Mouse (Mus musculus): Measurements from ENCODE around the gene Lztfl1. TPM values are rescaled to one million over a fixed set of nuclear protein-coding genes. Genes with fewer than 3 reads are reported as not detected.

Gene Lztfl1
- total and polyA plus RNA-seq, 2 experiments = 1.8 to 9.7 TPM

DNA sequence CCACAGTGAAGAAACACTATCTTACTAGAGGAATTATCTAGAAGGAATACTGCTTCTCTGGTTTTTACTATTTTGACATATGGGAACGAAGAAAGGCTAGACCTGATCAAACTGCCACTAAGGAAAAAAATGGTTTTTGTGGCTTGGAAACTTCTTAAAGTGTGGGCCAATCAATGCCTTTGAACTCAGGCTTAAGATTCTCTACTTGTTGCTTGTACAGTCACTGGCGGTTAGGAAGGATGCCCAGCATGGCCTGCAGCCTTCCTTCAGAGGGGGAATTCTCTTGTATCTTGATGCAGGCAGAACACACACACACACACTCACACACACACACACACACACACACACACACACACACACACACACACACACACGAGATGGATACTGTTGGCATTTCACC, 16.6 kb upstream of the Lztfl1 start:
- no peak overlapping the region for H3K9ac ChIP-seq (ENCODE audit: low read depth, low read length)
- H3K36me3 ChIP-seq (ENCODE audit: control insufficient read depth, insufficient read depth, low read length) = no peaks in the 10 kb centered on the region
- no peak overlapping the region for H3K27ac ChIP-seq (replicated peaks; ENCODE audit: insufficient read depth, low read depth, low read length)
- DNase-seq (ENCODE audit: extremely low read depth, low read depth, low spot score) = no peak
- TF ChIP-seq POLR2A (IDR thresholded peaks at IDR 0.05; ENCODE audit: extremely low read depth, insufficient read depth, low read length) = no peak
- TF ChIP-seq CTCF (IDR thresholded peaks at IDR 0.05; ENCODE audit: low read depth, low read length) = no peak
- no peaks in the 10 kb centered on the region for H3K27me3 ChIP-seq (ENCODE audit: control insufficient read depth, insufficient read depth, low read length)
- WGBS = 73% methylated on average over 3 of the region's 3 CpGs
- no peak overlapping the region for H3K4me3 ChIP-seq (ENCODE audit: insufficient read depth, low read depth, low read length)
- no peaks in the 10 kb centered on the region for H3K4me1 ChIP-seq (ENCODE audit: control insufficient read depth, insufficient read depth, low read length)
- no peaks in the 10 kb centered on the region for H3K79me2 ChIP-seq (ENCODE audit: control insufficient read depth, insufficient read depth, low read length)

DNA sequence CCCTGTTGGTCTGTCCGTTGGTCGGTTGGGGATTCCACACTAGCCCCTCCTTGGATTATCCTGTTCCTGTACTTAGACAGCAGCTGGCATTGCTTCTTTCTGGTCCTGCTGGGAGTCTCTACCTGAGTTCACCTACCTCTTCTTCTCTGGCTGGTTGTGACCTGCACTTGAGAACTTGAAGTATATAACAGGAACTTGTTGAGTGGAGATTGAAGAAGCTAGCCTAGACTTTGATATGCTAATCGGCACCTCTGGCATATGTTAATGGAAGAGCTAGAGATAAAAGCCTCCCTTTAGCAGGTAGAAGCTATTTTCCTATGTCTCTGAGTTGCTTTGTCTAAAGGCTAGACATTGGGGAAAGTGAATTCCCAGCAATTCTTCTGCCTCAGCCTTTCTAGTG, 13.8 kb upstream of the Lztfl1 start:
- DNase-seq (ENCODE audit: extremely low read depth, low read depth, low spot score) = no peak
- Histone ChIP-seq H3K36me3 (ENCODE audit: control insufficient read depth, insufficient read depth, low read length) (no peaks in the 10 kb centered on the region), H3K27ac (replicated peaks; ENCODE audit: insufficient read depth, low read depth, low read length) (no peak overlapping the region), H3K27me3 (ENCODE audit: control insufficient read depth, insufficient read depth, low read length) (no peaks in the 10 kb centered on the region), H3K4me1 (ENCODE audit: control insufficient read depth, insufficient read depth, low read length) (no peaks in the 10 kb centered on the region), H3K4me3 (ENCODE audit: insufficient read depth, low read depth, low read length) (no peak overlapping the region), H3K79me2 (ENCODE audit: control insufficient read depth, insufficient read depth, low read length) (no peaks in the 10 kb centered on the region), H3K9ac (ENCODE audit: low read depth, low read length) (no peak overlapping the region)
- TF ChIP-seq POLR2A (IDR thresholded peaks at IDR 0.05; ENCODE audit: extremely low read depth, insufficient read depth, low read length) = no peak
- TF ChIP-seq CTCF (IDR thresholded peaks at IDR 0.05; ENCODE audit: low read depth, low read length) = no peak
- 81% methylated on average over 3 of the region's 3 CpGs for WGBS

DNA sequence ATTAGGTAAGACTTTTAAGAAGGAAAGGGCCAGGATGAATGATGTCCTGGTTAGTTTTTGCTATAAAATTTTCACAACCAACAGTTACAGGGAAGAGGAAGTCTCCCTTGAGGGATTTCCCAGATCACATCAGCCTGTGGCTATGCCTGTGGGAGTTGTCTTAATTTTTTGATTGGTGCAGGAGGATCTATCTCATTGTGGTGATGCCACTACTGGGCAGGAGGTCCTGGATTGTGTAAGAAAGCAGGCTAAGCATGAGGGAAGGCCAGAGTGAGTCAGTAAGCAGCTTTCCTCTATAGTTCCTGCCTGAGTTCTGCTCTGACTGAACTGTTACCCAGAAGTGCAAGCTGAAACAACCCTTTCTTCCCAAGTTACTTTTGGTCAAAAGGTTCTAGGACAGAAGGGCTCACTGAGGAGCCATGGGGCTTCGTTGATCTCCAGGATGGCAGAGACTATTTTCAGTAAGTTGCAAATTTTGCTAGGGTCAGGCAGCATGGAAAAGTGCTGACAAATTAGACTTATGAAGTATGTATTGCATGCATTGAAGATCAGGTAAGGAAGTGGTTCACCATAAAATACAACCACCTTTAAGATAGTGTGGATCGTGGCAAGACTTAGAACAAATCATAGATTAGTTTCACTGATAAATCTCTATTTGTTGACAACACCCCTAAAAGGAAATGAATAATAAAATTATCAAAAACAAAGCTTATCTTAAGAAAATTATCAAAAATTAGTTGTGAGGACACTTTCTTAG, 5.4 kb upstream of the Lztfl1 start:
- Histone ChIP-seq H3K79me2 (ENCODE audit: control insufficient read depth, insufficient read depth, low read length) (no peaks in the 10 kb centered on the region), H3K9ac (ENCODE audit: low read depth, low read length) (no peak overlapping the region), H3K27me3 (ENCODE audit: control insufficient read depth, insufficient read depth, low read length) (no peaks in the 10 kb centered on the region), H3K4me1 (ENCODE audit: control insufficient read depth, insufficient read depth, low read length) (no peaks in the 10 kb centered on the region), H3K36me3 (ENCODE audit: control insufficient read depth, insufficient read depth, low read length) (no peaks in the 10 kb centered on the region), H3K27ac (replicated peaks; ENCODE audit: insufficient read depth, low read depth, low read length) (no peak overlapping the region), H3K4me3 (ENCODE audit: insufficient read depth, low read depth, low read length) (no peak overlapping the region)
- TF ChIP-seq CTCF (IDR thresholded peaks at IDR 0.05; ENCODE audit: low read depth, low read length) (no peak), POLR2A (IDR thresholded peaks at IDR 0.05; ENCODE audit: extremely low read depth, insufficient read depth, low read length) (no peak)
- no peak for DNase-seq (ENCODE audit: extremely low read depth, low read depth, low spot score)
- WGBS = 62% methylated on average over 2 of the region's 2 CpGs

DNA sequence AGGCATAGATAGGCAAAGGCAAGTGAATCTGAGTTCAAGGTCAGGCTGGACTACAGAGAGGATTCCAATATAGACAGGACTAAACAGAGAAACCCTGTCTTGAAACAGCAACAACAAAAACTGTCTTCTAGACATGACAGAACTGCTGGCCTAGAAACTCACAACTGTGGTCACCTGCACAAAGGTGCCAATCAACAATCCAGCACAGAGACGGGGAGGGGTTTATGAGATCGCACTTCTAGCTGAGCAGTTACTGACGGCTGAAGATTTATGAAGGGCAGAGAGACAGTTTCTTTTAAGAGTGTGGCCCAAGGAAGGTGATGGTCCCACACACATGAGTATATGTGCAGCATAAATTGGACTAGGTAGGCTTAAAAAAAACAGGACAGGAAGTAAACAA, 1.2 kb downstream of the Lztfl1 start:
- no peak for DNase-seq (ENCODE audit: extremely low read depth, low read depth, low spot score)
- Histone ChIP-seq H3K36me3 (ENCODE audit: control insufficient read depth, insufficient read depth, low read length) (peaks cover 8% of the 10 kb centered on the region; the same call in 1 of the 2 replicates), H3K79me2 (ENCODE audit: control insufficient read depth, insufficient read depth, low read length) (no peaks in the 10 kb centered on the region; the same call in 1 of the 2 replicates), H3K4me1 (ENCODE audit: control insufficient read depth, insufficient read depth, low read length) (peaks cover 4% of the 10 kb centered on the region; the same call in 1 of the 2 replicates), H3K27me3 (ENCODE audit: control insufficient read depth, insufficient read depth, low read length) (no peaks in the 10 kb centered on the region), H3K9ac (ENCODE audit: low read depth, low read length) (no peak overlapping the region), H3K4me3 (ENCODE audit: insufficient read depth, low read depth, low read length) (no peak overlapping the region), H3K27ac (replicated peaks; ENCODE audit: insufficient read depth, low read depth, low read length) (no peak overlapping the region)
- WGBS = 62% methylated on average over 3 of the region's 3 CpGs
- TF ChIP-seq CTCF (IDR thresholded peaks at IDR 0.05; ENCODE audit: low read depth, low read length) (no peak), POLR2A (IDR thresholded peaks at IDR 0.05; ENCODE audit: extremely low read depth, insufficient read depth, low read length) (no peak)

- no peak overlapping the region for H3K27ac ChIP-seq (replicated peaks; ENCODE audit: insufficient read depth, low read depth, low read length)
- no peak overlapping the region for H3K4me3 ChIP-seq (ENCODE audit: insufficient read depth, low read depth, low read length)
- TF ChIP-seq CTCF (IDR thresholded peaks at IDR 0.05; ENCODE audit: low read depth, low read length) (no peak), POLR2A (IDR thresholded peaks at IDR 0.05; ENCODE audit: extremely low read depth, insufficient read depth, low read length) (no peak)
- no peaks in the 10 kb centered on the region; the same call in 1 of the 2 replicates for H3K79me2 ChIP-seq (ENCODE audit: control insufficient read depth, insufficient read depth, low read length)
- WGBS = 79% methylated on average over 2 of the region's 2 CpGs
- H3K9ac ChIP-seq (ENCODE audit: low read depth, low read length) = no peak overlapping the region
- DNase-seq (ENCODE audit: extremely low read depth, low read depth, low spot score) = no peak
- peaks cover 4% of the 10 kb centered on the region; the same call in 1 of the 2 replicates for H3K4me1 ChIP-seq (ENCODE audit: control insufficient read depth, insufficient read depth, low read length)
- no peaks in the 10 kb centered on the region for H3K27me3 ChIP-seq (ENCODE audit: control insufficient read depth, insufficient read depth, low read length)
- peaks cover 22% of the 10 kb centered on the region; the same call in 1 of the 2 replicates for H3K36me3 ChIP-seq (ENCODE audit: control insufficient read depth, insufficient read depth, low read length)
These were observed 4.4 kb downstream of the Lztfl1 start for GRCm38 (mm10) chr9:123713111-123713510.

- Histone ChIP-seq H3K79me2 (ENCODE audit: control insufficient read depth, insufficient read depth, low read length) (no peaks in the 10 kb centered on the region), H3K9ac (ENCODE audit: low read depth, low read length) (no peak overlapping the region), H3K4me1 (ENCODE audit: control insufficient read depth, insufficient read depth, low read length) (no peaks in the 10 kb centered on the region), H3K27me3 (ENCODE audit: control insufficient read depth, insufficient read depth, low read length) (no peaks in the 10 kb centered on the region), H3K4me3 (ENCODE audit: insufficient read depth, low read depth, low read length) (no peak overlapping the region), H3K36me3 (ENCODE audit: control insufficient read depth, insufficient read depth, low read length) (peaks cover 36% of the 10 kb centered on the region), H3K27ac (replicated peaks; ENCODE audit: insufficient read depth, low read depth, low read length) (no peak overlapping the region)
- no peak for TF ChIP-seq CTCF (IDR thresholded peaks at IDR 0.05; ENCODE audit: low read depth, low read length)
- no peak for TF ChIP-seq POLR2A (IDR thresholded peaks at IDR 0.05; ENCODE audit: extremely low read depth, insufficient read depth, low read length)
- no peak for DNase-seq (ENCODE audit: extremely low read depth, low read depth, low spot score)
- WGBS = 48% methylated on average over 2 of the region's 2 CpGs
These were observed 8.3 kb downstream of the Lztfl1 start for GRCm38 (mm10) chr9:123709226-123709625.
